Mouse (Mus musculus) heart, postnatal 0 days (tissue): ENCODE results near the gene Gm20696.

Experiments
- CTCF ChIP-seq: IDR thresholded peaks from 2 replicates; pipeline ENCODE4 v1.5.1; 2016; ENCODE audit warnings: antibody characterized with exemption, control low read depth, low read depth
- EP300 ChIP-seq: IDR thresholded peaks from 2 replicates; pipeline ENCODE4 v1.6.1; 2016; ENCODE audit warnings: antibody characterized with exemption, low read depth

DNA sequence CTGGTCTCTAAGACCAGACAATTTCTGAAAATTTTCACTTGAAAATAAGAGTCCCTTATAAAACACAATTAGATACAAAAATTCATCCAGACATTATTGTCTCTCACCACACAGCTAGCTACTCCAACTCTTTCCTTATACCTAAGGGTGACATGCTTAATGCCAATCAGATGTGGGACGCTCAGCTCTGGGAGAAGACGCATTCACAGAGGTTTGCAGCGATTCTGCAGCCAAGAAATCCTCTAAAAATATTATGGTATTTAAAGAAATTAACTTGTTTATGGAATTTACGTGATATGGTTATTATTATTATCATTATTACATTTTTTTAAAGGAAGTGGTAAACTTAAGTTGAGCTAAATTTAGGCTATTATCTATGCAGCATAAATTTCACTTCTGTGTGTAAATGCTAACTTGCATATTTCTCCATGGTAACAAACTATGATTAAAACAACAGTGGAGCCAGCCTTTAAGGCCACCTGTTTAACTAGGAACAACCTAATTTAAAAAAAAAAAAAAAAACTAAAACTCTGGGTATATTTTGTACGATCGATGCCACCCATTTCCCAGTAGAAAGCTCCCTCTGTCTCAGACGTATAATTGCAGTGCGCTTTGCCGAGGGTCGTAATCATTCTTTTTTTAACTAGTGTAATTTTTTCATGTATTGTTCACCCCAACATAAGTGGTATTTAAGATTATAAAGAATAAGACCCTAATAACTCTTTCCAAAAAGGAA, 326.4 kb downstream of the Gm20696 start:
- TF ChIP-seq EP300 = no peak
- no peak for TF ChIP-seq CTCF
